Mouse (Mus musculus): ENCODE data around the gene Kiss1r. TPM values are rescaled to one million over a fixed set of nuclear protein-coding genes. Genes with fewer than 3 reads are reported as not detected.

Kiss1r gene
- polyA plus RNA-seq, 1 experiment: 0.25 TPM

DNA sequence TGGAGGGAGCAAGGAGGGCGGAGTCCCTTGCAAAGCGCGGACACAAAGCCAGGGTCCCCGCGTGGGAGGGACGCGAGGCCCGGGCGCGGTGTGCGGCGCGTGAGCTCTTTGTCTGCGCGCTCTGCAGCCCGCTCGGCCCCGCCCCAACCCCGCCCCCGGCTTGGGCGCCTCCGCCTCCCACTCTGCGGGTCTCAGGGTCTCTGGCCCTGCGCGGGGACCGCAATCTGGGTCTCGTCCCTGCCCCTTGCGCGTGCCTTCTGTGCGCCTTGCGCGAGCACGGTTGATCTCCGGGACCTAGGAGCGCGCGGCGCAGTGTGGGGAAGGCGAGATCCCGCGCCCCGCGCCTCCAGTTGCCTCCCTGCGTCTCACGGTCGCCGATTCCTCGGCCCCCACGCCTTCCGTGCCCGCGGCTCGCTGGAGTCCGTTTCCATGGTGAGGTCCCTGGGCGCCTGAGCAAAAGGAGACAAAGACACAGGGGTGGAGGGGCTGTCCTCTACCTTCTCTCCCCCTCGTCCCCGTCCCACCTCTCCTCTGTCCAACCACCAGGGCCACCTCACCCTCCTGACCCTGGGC is 42.4 kb upstream of the Kiss1r start, which contains the start of the genes Prtn3 and Plppr3:
Gene Prtn3 (plus strand): TSS at position 187 of the 573 bp plus-strand sequence.
Gene Plppr3 (minus strand): TSS at position 345 of the 573 bp plus-strand sequence.
- TF ChIP-seq EP300 (IDR thresholded peaks at IDR 0.05; ENCODE audit: insufficient read depth, low read depth, low read length) (no peak), POLR2A (IDR thresholded peaks at IDR 0.05; ENCODE audit: insufficient read depth, low read length) (no peak), CTCF (IDR thresholded peaks at IDR 0.05; ENCODE audit: low read depth, low read length) (no peak)
- H3K36me3 ChIP-seq (ENCODE audit: control insufficient read depth, insufficient read depth, low read length, poor library complexity, severe bottlenecking): no peaks in the 10 kb centered on the region
- H3K4me3 ChIP-seq (ENCODE audit: low read depth, low read length): peak within 1 kb of the TSS; percentile 77
- H3K27me3 ChIP-seq (ENCODE audit: control insufficient read depth, insufficient read depth, low read length, poor library complexity, severe bottlenecking): no peaks in the 10 kb centered on the region
- no peaks in the 10 kb centered on the region for H3K9me3 ChIP-seq (replicated peaks; ENCODE audit: control insufficient read depth, insufficient read depth, low read length, poor library complexity, severe bottlenecking)
- peak within 1 kb of the TSS; percentile 66 for H3K9ac ChIP-seq (ENCODE audit: low read depth, poor library complexity, severe bottlenecking)
- H3K27ac ChIP-seq (ENCODE audit: insufficient read depth, low read length): no peak within 1 kb of the TSS
- H3K4me1 ChIP-seq (ENCODE audit: control insufficient read depth, insufficient read depth, low read length): peaks cover 2% of the 10 kb centered on the region

DNA sequence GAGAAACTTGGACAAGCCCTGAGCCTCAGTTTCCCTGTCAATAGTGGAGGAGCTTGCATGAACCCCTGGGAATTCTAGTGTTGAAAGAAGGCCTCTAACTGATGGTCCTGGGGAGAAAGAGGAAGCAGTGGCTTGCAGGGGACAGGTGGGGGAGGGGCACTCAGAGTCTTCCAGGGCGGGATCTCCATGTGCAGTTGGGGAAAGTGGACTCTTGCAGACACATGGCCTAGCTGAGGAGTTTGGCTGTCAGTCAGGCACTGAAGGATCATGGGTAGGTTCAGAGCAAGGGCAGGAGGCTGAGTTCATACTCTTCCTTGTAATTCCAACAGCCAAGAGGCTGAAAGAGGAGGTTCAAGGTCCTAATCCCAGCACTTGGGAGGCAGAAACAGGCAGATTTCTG is 39.6 kb upstream of the Kiss1r start:
- no peaks in the 10 kb centered on the region for H3K27me3 ChIP-seq (ENCODE audit: control insufficient read depth, insufficient read depth, low read length, poor library complexity, severe bottlenecking)
- TF ChIP-seq CTCF (IDR thresholded peaks at IDR 0.05; ENCODE audit: low read depth, low read length): no peak
- no peak for TF ChIP-seq POLR2A (IDR thresholded peaks at IDR 0.05; ENCODE audit: insufficient read depth, low read length)
- no peak for TF ChIP-seq EP300 (IDR thresholded peaks at IDR 0.05; ENCODE audit: insufficient read depth, low read depth, low read length)
- H3K4me3 ChIP-seq (ENCODE audit: low read depth, low read length): no peak overlapping the region
- no peak overlapping the region for H3K27ac ChIP-seq (ENCODE audit: insufficient read depth, low read length)
- H3K9me3 ChIP-seq (replicated peaks; ENCODE audit: control insufficient read depth, insufficient read depth, low read length, poor library complexity, severe bottlenecking): no peaks in the 10 kb centered on the region
- peaks cover 2% of the 10 kb centered on the region for H3K4me1 ChIP-seq (ENCODE audit: control insufficient read depth, insufficient read depth, low read length)
- H3K9ac ChIP-seq (ENCODE audit: low read depth, poor library complexity, severe bottlenecking): no peak overlapping the region
- no peaks in the 10 kb centered on the region for H3K36me3 ChIP-seq (ENCODE audit: control insufficient read depth, insufficient read depth, low read length, poor library complexity, severe bottlenecking)

DNA sequence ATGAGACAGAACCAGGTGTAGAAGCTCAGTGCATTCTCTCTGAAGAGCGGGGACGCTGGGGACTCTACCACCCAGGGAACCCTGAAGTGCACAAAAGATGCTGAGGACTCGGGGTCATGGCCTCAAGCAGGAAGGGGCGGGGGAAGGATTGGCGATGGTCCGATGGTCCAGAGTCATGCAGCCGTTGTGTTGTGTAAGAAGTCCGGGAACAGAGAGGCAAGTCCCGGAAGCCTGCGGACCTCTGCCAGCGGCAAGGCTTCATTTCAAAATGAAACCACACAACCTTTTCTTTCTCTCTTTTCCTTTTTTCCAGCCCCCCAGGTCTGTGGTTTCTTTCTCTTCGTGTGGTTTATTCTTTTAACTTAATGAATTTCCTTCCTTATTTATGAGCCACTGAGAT is 39.0 kb upstream of the Kiss1r start:
- no peak overlapping the region for H3K4me3 ChIP-seq (ENCODE audit: low read depth, low read length)
- no peak for TF ChIP-seq CTCF (IDR thresholded peaks at IDR 0.05; ENCODE audit: low read depth, low read length)
- no peak for TF ChIP-seq POLR2A (IDR thresholded peaks at IDR 0.05; ENCODE audit: insufficient read depth, low read length)
- no peak for TF ChIP-seq EP300 (IDR thresholded peaks at IDR 0.05; ENCODE audit: insufficient read depth, low read depth, low read length)
- H3K9ac ChIP-seq (ENCODE audit: low read depth, poor library complexity, severe bottlenecking): no peak overlapping the region
- no peaks in the 10 kb centered on the region for H3K27me3 ChIP-seq (ENCODE audit: control insufficient read depth, insufficient read depth, low read length, poor library complexity, severe bottlenecking)
- peaks cover 2% of the 10 kb centered on the region for H3K4me1 ChIP-seq (ENCODE audit: control insufficient read depth, insufficient read depth, low read length)
- H3K9me3 ChIP-seq (replicated peaks; ENCODE audit: control insufficient read depth, insufficient read depth, low read length, poor library complexity, severe bottlenecking): no peaks in the 10 kb centered on the region
- no peak overlapping the region for H3K27ac ChIP-seq (ENCODE audit: insufficient read depth, low read length)
- no peaks in the 10 kb centered on the region for H3K36me3 ChIP-seq (ENCODE audit: control insufficient read depth, insufficient read depth, low read length, poor library complexity, severe bottlenecking)

GRCm38 (mm10) chr10:79879527-79879926 is 37.2 kb upstream of the Kiss1r start:
- Histone ChIP-seq H3K4me1 (ENCODE audit: control insufficient read depth, insufficient read depth, low read length) (no peaks in the 10 kb centered on the region), H3K27ac (ENCODE audit: insufficient read depth, low read length) (no peak overlapping the region), H3K9ac (ENCODE audit: low read depth, poor library complexity, severe bottlenecking) (no peak overlapping the region), H3K9me3 (replicated peaks; ENCODE audit: control insufficient read depth, insufficient read depth, low read length, poor library complexity, severe bottlenecking) (no peaks in the 10 kb centered on the region), H3K27me3 (ENCODE audit: control insufficient read depth, insufficient read depth, low read length, poor library complexity, severe bottlenecking) (no peaks in the 10 kb centered on the region), H3K36me3 (ENCODE audit: control insufficient read depth, insufficient read depth, low read length, poor library complexity, severe bottlenecking) (no peaks in the 10 kb centered on the region), H3K4me3 (ENCODE audit: low read depth, low read length) (no peak overlapping the region)
- no peak for TF ChIP-seq EP300 (IDR thresholded peaks at IDR 0.05; ENCODE audit: insufficient read depth, low read depth, low read length)
- TF ChIP-seq CTCF (IDR thresholded peaks at IDR 0.05; ENCODE audit: low read depth, low read length): no peak
- TF ChIP-seq POLR2A (IDR thresholded peaks at IDR 0.05; ENCODE audit: insufficient read depth, low read length): no peak

GRCm38 (mm10) chr10:79880721-79881120 is 36.0 kb upstream of the Kiss1r start:
- no peak overlapping the region for H3K9ac ChIP-seq (ENCODE audit: low read depth, poor library complexity, severe bottlenecking)
- no peaks in the 10 kb centered on the region for H3K36me3 ChIP-seq (ENCODE audit: control insufficient read depth, insufficient read depth, low read length, poor library complexity, severe bottlenecking)
- H3K27ac ChIP-seq (ENCODE audit: insufficient read depth, low read length): no peak overlapping the region
- H3K4me3 ChIP-seq (ENCODE audit: low read depth, low read length): peak overlapping the region; percentile 68
- no peaks in the 10 kb centered on the region for H3K27me3 ChIP-seq (ENCODE audit: control insufficient read depth, insufficient read depth, low read length, poor library complexity, severe bottlenecking)
- H3K4me1 ChIP-seq (ENCODE audit: control insufficient read depth, insufficient read depth, low read length): no peaks in the 10 kb centered on the region
- H3K9me3 ChIP-seq (replicated peaks; ENCODE audit: control insufficient read depth, insufficient read depth, low read length, poor library complexity, severe bottlenecking): no peaks in the 10 kb centered on the region
- no peak for TF ChIP-seq POLR2A (IDR thresholded peaks at IDR 0.05; ENCODE audit: insufficient read depth, low read length)
- no peak for TF ChIP-seq EP300 (IDR thresholded peaks at IDR 0.05; ENCODE audit: insufficient read depth, low read depth, low read length)
- no peak for TF ChIP-seq CTCF (IDR thresholded peaks at IDR 0.05; ENCODE audit: low read depth, low read length)

GRCm38 (mm10) chr10:79881981-79882380 is 34.8 kb upstream of the Kiss1r start:
- Histone ChIP-seq H3K27me3 (ENCODE audit: control insufficient read depth, insufficient read depth, low read length, poor library complexity, severe bottlenecking) (no peaks in the 10 kb centered on the region), H3K9me3 (replicated peaks; ENCODE audit: control insufficient read depth, insufficient read depth, low read length, poor library complexity, severe bottlenecking) (no peaks in the 10 kb centered on the region), H3K27ac (ENCODE audit: insufficient read depth, low read length) (no peak overlapping the region), H3K4me3 (ENCODE audit: low read depth, low read length) (peak overlapping the region; percentile 17), H3K9ac (ENCODE audit: low read depth, poor library complexity, severe bottlenecking) (no peak overlapping the region), H3K4me1 (ENCODE audit: control insufficient read depth, insufficient read depth, low read length) (no peaks in the 10 kb centered on the region), H3K36me3 (ENCODE audit: control insufficient read depth, insufficient read depth, low read length, poor library complexity, severe bottlenecking) (no peaks in the 10 kb centered on the region)
- TF ChIP-seq POLR2A (IDR thresholded peaks at IDR 0.05; ENCODE audit: insufficient read depth, low read length): no peak
- TF ChIP-seq EP300 (IDR thresholded peaks at IDR 0.05; ENCODE audit: insufficient read depth, low read depth, low read length): no peak
- TF ChIP-seq CTCF (IDR thresholded peaks at IDR 0.05; ENCODE audit: low read depth, low read length): no peak
